Mouse (Mus musculus): ENCODE data around the gene Dleu7. TPM values are rescaled to one million over a fixed set of nuclear protein-coding genes. Genes with fewer than 3 reads are reported as not detected.

Gene Dleu7
- total RNA-seq (2021): 1 to 10 TPM; 4.4 to 5.4 TPM
- long read RNA-seq, experiment 1, partial matches to known transcripts: 0 of 4 reads
- long read RNA-seq, experiment 1, other reads (novel, unspliced or antisense): 0 of 4 reads
- long read RNA-seq, experiment 2, transcript Dleu7-201 (2 exons, 1,314 nt): major isoform, 11 of 11 reads
- long read RNA-seq, experiment 2, partial matches to known transcripts: 0 of 11 reads
- long read RNA-seq, experiment 2, other reads (novel, unspliced or antisense): 0 of 11 reads

GRCm38 (mm10) chr14:62292488-62293339, at the start of gene Dleu7, which contains the start of gene Rnaseh2b:
Gene Dleu7 (minus strand): TSS chr14:62293047.
Gene Rnaseh2b (plus strand): TSS chr14:62292589.
- Histone ChIP-seq H3K4me3 (peak within 1 kb of the TSS; percentile 75), H3K27ac (peak within 1 kb of the TSS; percentile 77)
- TF ChIP-seq CTCF (conservative IDR thresholded peaks at IDR 0.05): no peak
- peak in 1 of 2 experiments; percentile 9 for DNase-seq (ENCODE audit: low spot score in 2 of 2)

- peak overlapping the region; percentile 15; the same call in 1 of the 2 replicates for H3K27ac ChIP-seq
- no peak for TF ChIP-seq CTCF (conservative IDR thresholded peaks at IDR 0.05)
- no peak for DNase-seq (ENCODE audit: low spot score in 2 of 2)
Observed at GRCm38 (mm10) chr14:62341887-62342642, 49.2 kb upstream of the Dleu7 start.

GRCm38 (mm10) chr14:62339196-62339595, 46.3 kb upstream of the Dleu7 start:
- no peak for DNase-seq (ENCODE audit: low spot score in 2 of 2)
- no peak overlapping the region for H3K27ac ChIP-seq
- no peak overlapping the region for H3K4me3 ChIP-seq
- no peak for TF ChIP-seq CTCF (conservative IDR thresholded peaks at IDR 0.05)

More at GRCm38 (mm10) chr14:62341887-62342642, 49.2 kb upstream of the Dleu7 start:
- no peak overlapping the region; the same call in 1 of the 2 replicates for H3K4me3 ChIP-seq

GRCm38 (mm10) chr14:62333909-62334687, 41.3 kb upstream of the Dleu7 start:
- no peak overlapping the region for H3K4me3 ChIP-seq
- H3K27ac ChIP-seq: no peak overlapping the region
- no peak for DNase-seq (ENCODE audit: low spot score in 2 of 2)
- peak; percentile 61 for TF ChIP-seq CTCF (conservative IDR thresholded peaks at IDR 0.05)

- peak; percentile 29; the same call in 1 of the 2 replicates for TF ChIP-seq CTCF (conservative IDR thresholded peaks at IDR 0.05)
- Histone ChIP-seq H3K4me3 (peak overlapping the region; percentile 79), H3K27ac (peak overlapping the region; percentile 98)
- DNase-seq (ENCODE audit: low spot score in 2 of 2): peak; percentile 72 to 92
Observed at GRCm38 (mm10) chr14:62331866-62332619, 39.2 kb upstream of the Dleu7 start.

GRCm38 (mm10) chr14:62331457-62331856, 38.6 kb upstream of the Dleu7 start:
- no peak for DNase-seq (ENCODE audit: low spot score in 2 of 2)
- H3K4me3 ChIP-seq: peak overlapping the region; percentile 79
- no peak for TF ChIP-seq CTCF (conservative IDR thresholded peaks at IDR 0.05)
- H3K27ac ChIP-seq: no peak overlapping the region

- H3K27ac ChIP-seq: no peak overlapping the region
- H3K4me3 ChIP-seq: no peak overlapping the region
- no peak for DNase-seq (ENCODE audit: low spot score in 2 of 2)
- no peak for TF ChIP-seq CTCF (conservative IDR thresholded peaks at IDR 0.05)
Observed at GRCm38 (mm10) chr14:62329631-62330030, 36.8 kb upstream of the Dleu7 start.

- TF ChIP-seq CTCF (conservative IDR thresholded peaks at IDR 0.05): no peak
- Histone ChIP-seq H3K4me3 (no peak overlapping the region), H3K27ac (no peak overlapping the region)
- no peak for DNase-seq (ENCODE audit: low spot score in 2 of 2)
Observed at GRCm38 (mm10) chr14:62328606-62329005, 35.8 kb upstream of the Dleu7 start.

- Histone ChIP-seq H3K27ac (no peak overlapping the region), H3K4me3 (no peak overlapping the region)
- no peak for DNase-seq (ENCODE audit: low spot score in 2 of 2)
- TF ChIP-seq CTCF (conservative IDR thresholded peaks at IDR 0.05): no peak
Observed at GRCm38 (mm10) chr14:62327171-62327570, 34.3 kb upstream of the Dleu7 start.

- no peak for TF ChIP-seq CTCF (conservative IDR thresholded peaks at IDR 0.05)
- Histone ChIP-seq H3K4me3 (no peak overlapping the region), H3K27ac (no peak overlapping the region)
- DNase-seq (ENCODE audit: low spot score in 2 of 2): no peak
Observed at GRCm38 (mm10) chr14:62326026-62326425, 33.2 kb upstream of the Dleu7 start.

GRCm38 (mm10) chr14:62324943-62325342, 32.1 kb upstream of the Dleu7 start:
- TF ChIP-seq CTCF (conservative IDR thresholded peaks at IDR 0.05): no peak
- DNase-seq (ENCODE audit: low spot score in 2 of 2): no peak

More at GRCm38 (mm10) chr14:62324943-62325342, 32.1 kb upstream of the Dleu7 start:
- Histone ChIP-seq H3K27ac (no peak overlapping the region), H3K4me3 (no peak overlapping the region)
